Mouse (Mus musculus): ENCODE results near the gene Ears2.

Gene Ears2

DNA sequence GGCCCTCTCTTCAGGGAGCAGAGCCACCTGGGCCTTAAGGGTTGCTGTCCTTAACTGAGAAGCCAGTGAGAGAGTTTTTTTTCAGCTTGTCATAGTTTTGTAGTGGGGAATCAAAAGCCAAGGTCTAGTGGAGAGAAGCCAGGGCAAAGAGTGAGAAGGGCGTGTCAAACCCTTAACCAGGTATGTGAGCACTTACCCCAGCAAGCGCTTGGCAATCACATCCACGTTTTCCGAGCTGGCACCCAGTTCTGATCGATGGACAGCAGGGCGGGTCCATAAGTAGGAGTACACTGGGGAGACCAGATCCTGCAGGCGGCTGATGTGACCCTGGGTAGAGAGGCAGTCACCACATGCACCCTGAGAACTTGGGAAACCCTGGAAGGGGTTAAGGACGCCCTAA is 23.0 kb downstream of the Ears2 start:
- peak; percentile 62 for DNase-seq

DNA sequence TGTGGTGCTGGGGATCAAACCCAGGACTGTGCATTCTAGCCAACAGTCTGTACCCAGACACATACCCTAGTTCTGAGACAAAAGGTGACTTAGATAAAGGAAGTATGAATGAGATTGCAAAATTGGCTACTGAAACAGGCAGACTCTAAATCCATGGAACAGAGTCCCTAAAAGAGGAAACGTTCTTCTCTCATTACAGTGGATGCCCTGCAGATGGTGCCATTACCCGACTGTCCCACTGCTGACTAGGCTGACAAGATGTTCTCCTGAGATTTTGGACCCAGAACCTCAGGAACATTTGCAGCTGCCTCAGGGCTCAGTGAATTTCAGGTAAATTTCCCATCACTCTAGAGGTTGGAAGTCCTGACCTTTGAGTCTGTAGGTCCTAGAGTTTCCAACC is 32.7 kb downstream of the Ears2 start:
- DNase-seq = peak; percentile 30

DNA sequence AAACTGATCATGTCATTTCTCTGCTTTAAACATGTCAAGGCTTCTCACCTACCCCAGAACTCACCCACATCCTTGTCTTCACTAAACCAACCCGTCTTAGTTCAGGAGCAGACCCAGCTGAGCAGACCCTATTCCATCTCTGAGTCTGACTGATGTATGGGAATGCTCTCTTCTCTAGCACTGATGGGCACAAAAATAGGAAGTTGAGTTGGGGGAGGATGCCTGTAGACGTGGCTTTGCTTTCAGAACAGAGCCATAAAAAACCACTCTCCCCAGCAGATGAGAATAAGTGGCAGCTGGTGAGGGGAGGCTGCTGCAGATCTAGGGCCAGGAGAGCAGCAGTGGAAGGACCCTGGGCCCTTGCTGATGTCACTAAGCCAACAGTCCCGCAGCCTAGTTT is 33.7 kb downstream of the Ears2 start:
- no peak for DNase-seq

DNA sequence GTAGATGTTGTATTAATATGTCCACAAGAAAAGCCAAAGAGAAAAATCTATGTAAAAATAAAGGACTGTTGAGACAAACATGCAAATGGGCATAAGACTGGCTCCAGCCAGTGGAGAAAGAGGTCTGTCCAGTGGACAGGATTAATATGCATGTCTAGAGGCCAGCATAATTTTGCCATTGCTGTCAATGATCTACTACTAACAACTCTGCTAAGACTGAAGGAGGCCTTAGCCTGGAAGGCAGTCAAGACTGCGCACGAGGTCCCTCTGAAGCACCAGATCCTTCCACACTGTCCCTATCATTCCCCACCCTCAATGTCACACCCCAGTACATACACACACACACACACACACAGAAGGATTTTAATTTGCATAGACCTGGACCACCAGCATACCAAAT is 44.9 kb downstream of the Ears2 start:
- no peak for DNase-seq

DNA sequence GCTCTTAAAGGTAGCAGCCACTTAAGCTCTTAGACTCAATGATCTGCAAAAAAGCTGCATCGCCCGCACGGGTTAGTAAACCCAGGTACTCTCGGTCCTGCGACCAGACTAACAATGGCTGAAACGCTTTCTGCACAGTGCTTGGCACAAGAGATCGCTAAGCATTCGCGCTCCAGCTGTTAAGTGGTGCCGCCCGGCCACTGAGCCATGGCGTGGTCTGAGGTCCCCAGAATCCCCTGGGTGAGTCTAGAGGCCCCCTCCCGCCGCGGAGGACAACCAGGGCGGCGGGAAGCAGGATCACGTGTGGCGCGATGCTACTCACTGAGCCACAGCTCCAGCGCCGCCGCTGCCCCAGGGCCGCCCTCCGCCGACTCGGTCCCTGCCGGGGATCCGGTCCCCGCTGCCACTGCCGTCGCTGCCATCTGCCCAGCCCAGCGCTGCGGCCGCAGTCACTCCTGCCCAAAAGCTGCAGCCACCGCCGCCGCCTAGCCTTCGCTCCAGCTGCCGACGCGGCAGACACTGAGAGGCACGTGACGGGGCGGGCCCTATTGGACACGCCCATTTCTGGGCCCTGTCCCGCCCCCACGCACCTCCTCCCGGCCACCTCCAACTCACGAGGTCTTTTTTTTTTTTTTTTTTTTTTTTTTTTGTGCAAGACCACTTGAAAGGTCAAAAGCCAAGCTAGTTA is 46.3 kb downstream of the Ears2 start, which contains the start of gene Gga2:
Gga2 (minus strand) TSS at position 556 of the 688 bp plus-strand sequence.
- DNase-seq = peak; percentile 92

DNA sequence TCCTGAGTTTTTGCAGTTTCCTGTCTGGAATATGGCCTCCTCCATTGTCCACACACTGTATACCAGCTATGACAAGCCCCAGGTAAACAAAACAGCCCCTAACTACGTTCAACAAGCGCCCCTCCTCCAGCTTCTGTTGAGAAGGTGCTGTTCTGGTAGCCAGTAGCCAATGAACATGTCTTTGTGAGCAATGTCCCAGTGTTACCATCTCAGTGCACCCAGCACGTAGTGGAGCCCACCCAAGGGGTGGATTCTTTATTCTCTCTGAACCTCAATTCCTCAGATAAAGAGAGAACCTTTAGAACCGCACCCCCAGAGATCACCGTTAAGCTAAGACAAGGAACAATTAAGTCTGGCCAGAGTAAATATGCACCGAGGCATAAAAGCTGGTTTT is 46.8 kb downstream of the Ears2 start:
- no peak for DNase-seq

DNA sequence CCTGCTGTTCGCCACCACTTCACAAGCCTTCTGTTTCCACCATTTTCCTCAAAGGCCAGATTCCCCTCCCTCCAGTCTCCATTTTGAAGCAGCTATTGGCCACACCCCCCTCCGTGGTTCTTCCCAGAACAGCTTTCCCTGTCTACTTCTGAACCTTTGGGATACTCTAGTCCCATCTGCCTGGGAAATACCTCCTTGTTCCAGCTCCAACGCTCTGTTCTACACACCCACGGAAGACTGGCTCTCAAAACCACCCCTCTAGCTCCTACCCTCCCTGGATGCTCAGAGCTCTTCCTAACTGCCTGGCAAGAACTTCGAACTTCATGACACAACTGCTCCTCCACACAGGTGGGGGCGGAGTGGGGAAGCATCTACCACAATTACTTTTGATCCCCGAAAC is 48.1 kb downstream of the Ears2 start:
- no peak for DNase-seq

DNA sequence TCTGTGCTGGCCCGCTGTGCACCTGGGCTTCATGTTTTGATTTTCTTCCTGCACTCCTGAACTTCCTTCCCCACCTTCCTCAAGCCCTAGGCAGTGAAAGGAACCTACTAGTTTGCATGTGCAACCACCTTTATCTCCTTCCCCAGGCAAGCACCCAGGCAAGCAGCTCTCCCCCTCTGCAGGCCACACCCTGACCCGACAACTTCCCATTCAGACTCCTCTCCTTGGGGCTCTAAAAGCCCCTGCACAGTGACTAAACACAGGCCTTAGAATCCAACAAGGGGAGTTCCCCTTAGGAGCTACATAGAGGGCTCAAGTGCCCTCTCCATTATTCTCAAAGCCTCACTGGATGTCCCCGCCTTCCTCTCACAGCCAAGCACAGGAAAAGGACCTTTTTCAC is 48.8 kb downstream of the Ears2 start:
- peak; percentile 56 for DNase-seq

DNA sequence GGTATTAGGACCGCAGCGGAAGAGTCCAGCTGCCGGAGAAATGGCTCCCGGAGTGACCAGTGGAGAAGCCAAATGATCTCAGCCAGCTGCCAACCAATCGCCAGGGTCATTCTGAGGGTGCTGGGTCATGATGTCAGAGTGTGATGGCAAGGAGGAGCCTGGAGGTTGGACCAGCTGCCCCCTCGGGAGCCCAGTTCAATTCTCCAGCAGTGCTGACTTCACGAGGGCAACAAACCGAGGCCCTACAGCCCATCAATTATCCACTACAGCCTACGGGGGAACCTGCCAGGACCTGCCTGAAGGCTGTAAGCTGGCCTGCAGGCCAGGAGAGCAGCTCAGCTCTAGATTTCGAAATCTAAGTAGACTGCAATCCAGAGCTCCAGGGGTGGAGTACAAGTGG is 51.3 kb downstream of the Ears2 start:
- DNase-seq = peak; percentile 34

DNA sequence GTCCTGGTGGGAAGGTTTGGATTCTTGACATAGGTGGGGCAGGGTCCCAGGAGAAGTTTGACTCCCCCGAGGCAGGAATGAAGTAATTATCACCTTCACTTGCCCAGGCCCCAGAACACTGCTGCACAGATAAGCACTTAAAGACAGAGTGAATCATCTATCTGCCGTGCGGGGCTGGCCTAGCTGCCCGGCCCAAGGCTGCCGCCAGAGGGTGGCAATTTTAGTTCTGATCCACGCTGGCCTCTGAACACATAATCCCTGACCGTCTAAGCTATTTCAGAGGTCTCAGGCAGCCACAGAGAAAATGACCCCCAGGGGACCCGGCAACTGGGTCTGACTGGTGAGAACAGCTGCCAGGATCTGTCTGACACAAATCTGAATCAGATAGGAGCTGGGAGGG is 52.0 kb downstream of the Ears2 start:
- DNase-seq = no peak

DNA sequence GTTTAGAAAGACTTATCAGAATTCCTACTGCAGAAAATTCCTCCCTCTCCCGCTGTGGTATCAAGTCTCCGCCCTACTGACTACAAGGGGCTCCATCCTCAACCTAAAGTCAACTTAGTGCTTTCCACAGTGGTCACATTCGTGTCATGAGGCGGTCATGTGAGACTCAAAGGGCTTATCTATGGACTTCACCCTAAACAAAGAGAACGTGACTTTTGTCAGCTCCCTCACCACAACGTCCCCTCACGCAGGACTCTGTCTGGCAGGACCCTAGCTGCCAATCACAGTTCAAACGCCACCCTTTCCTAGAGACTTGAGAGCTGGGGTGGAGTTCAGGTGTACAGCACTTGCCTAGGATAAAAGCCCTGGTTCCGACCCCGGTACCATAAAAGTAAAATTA is 54.1 kb downstream of the Ears2 start:
- no peak for DNase-seq

DNA sequence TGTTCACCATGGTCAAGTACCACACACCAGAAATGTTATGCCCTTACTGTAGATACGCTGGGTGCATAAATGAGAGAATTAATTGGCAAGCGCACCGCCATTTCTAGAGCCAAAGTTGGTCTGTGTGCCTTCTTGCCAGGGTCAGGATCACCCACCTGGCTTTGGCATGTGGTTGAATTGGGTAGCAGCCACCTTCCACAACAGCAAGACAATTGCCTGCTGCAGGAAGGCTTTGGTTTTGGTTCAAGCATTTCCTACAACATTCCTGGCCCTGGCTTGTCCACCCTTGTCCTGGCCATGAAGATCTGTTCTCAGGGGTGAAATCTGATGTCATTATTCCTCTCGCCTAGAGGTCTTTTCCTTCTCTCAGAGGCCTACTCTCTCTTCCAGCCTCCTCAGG is 54.7 kb downstream of the Ears2 start:
- no peak for DNase-seq

DNA sequence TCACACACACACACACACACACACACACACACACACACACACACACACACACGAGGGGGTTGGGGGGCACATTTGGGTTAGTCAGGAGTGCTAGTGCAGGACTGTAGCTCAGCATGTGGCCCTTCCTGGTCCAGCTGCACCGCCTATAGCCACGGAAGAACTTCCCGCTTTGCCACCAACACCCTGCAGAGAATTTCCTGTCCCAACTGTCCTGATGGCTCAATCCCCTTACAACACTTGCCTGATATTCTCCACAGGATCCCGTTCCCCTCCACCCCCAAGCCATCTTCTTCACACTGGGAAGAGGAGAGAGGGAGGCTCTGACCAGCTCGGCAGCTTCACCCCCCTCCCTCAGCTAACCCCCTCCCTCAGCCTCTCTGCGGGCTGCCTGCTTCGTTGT is 66.7 kb downstream of the Ears2 start:
- no peak for DNase-seq

DNA sequence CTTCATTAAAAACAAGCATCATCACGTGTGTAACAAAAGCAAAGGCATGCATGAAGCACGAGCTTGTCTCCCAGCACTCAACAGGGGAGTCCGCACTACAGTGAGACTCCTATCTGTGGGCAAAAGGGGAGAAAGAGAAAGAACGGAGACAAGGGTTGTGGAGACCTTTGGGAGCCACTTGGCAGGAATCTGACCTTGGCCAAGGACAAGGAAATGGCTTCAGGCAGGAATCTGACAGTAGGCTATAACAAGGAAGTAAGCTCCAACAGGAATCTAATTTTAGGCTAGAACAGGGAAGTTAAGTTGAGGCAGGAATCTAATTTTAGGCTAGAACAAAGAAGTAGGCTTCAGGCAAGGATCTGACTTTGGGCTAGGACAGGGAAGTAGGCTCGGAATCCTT is 71.1 kb downstream of the Ears2 start:
- DNase-seq = no peak
